Mouse (Mus musculus) cerebellum, adult 2 months (tissue): Measurements from ENCODE around the gene Amigo2. TPM values are rescaled to one million over a fixed set of nuclear protein-coding genes. Genes with fewer than 3 reads are reported as not detected.

Experiments used
- DNase-seq, 2 experiments: peaks; one replicate each; pipeline ENCODE4 v3.0.0; 2021
- H3K27ac ChIP-seq: fragments of 200-500 bp; 2 replicates; pipeline ENCODE4 v1.5.1; 2012; ENCODE audit warnings: low read length, control low read depth, inconsistent platforms; ENCODE audit not compliant: insufficient read depth
- H3K27me3 ChIP-seq: fragments of 200-500 bp; 2 replicates; pipeline ENCODE4 v1.6.1; 2012; ENCODE audit warnings: inconsistent platforms, mild to moderate bottlenecking, low read length, moderate library complexity; ENCODE audit not compliant: control insufficient read depth, insufficient read depth
- H3K4me1 ChIP-seq: fragments of 200-500 bp; 2 replicates; pipeline ENCODE4 v1.6.1; 2011; ENCODE audit warnings: low read length; ENCODE audit not compliant: control insufficient read depth, insufficient read depth
- H3K4me3 ChIP-seq: fragments of 200-500 bp; replicated peaks from 2 replicates; pipeline ENCODE3; 2011; ENCODE audit warnings: mild to moderate bottlenecking, low read depth, low read length, control low read depth; ENCODE audit not compliant: insufficient read depth
- CTCF ChIP-seq: fragments of 200-500 bp; IDR thresholded peaks from 2 replicates; pipeline ENCODE4 v1.5.1; 2011; ENCODE audit warnings: low read depth, mild to moderate bottlenecking, control low read depth, low read length, moderate library complexity, borderline replicate concordance; ENCODE audit not compliant: insufficient read depth
- POLR2A ChIP-seq: fragments of 200-500 bp; IDR thresholded peaks from 2 replicates; pipeline ENCODE4 v1.6.1; 2011; ENCODE audit warnings: low read length, control low read depth, borderline replicate concordance; ENCODE audit not compliant: insufficient read depth
- WGBS: fragments of 180-500 bp; shearing (Covaris S2); methylation state at CpG from one replicate; pipeline ENCODE4 v1.1.7; 2018; 5-methylcytosine and 5-hydroxymethylcytosine counted together
- polyA plus RNA-seq: library from polyadenylated mRNA; depleted of rRNA; stranded (reverse); fragments of >200 nt; gene quantifications from 2 replicates; pipeline ENCODE4 v1.2.3, GENCODE M21; 2012

The Amigo2 gene
- polyA plus RNA-seq, 1 experiment, result 6.1 TPM

GRCm38 (mm10) chr15:97285665-97286212, 38.7 kb upstream of the Amigo2 start:
- 94% methylated on average over 10 of the region's 10 CpGs for WGBS
- Histone ChIP-seq H3K4me3 (no peak overlapping the region), H3K27me3 (no peaks in the 10 kb centered on the region), H3K4me1 (no peaks in the 10 kb centered on the region), H3K27ac (no peak overlapping the region)
- no peak for DNase-seq
- no peak for TF ChIP-seq CTCF
- TF ChIP-seq POLR2A, result no peak

- WGBS, result 81% methylated on average over 5 of the region's 5 CpGs
- no peak for TF ChIP-seq CTCF
- Histone ChIP-seq H3K27ac (no peak overlapping the region), H3K4me3 (no peak overlapping the region), H3K27me3 (no peaks in the 10 kb centered on the region), H3K4me1 (no peaks in the 10 kb centered on the region)
- DNase-seq, result no peak
Measured at GRCm38 (mm10) chr15:97284201-97284600, 37.1 kb upstream of the Amigo2 start.

- H3K27ac ChIP-seq, result no peak overlapping the region
- DNase-seq, result no peak
- H3K27me3 ChIP-seq, result no peaks in the 10 kb centered on the region
- WGBS, result 86% methylated on average over 6 of the region's 6 CpGs
- TF ChIP-seq POLR2A (no peak), CTCF (no peak)
- H3K4me1 ChIP-seq, result no peaks in the 10 kb centered on the region
- no peak overlapping the region for H3K4me3 ChIP-seq
Measured at GRCm38 (mm10) chr15:97282572-97282881, 35.4 kb upstream of the Amigo2 start.

- H3K4me3 ChIP-seq, result no peak overlapping the region
- no peak overlapping the region for H3K27ac ChIP-seq
- TF ChIP-seq POLR2A, result no peak
- TF ChIP-seq CTCF, result no peak
- no peaks in the 10 kb centered on the region for H3K27me3 ChIP-seq
- no peak for DNase-seq
- WGBS, result 67% methylated on average over 10 of the region's 10 CpGs
- no peaks in the 10 kb centered on the region for H3K4me1 ChIP-seq
Measured at GRCm38 (mm10) chr15:97281712-97282571, 34.9 kb upstream of the Amigo2 start.

GRCm38 (mm10) chr15:97280776-97281175, 33.7 kb upstream of the Amigo2 start:
- TF ChIP-seq CTCF, result no peak
- no peak for TF ChIP-seq POLR2A
- H3K27ac ChIP-seq, result no peak overlapping the region
- no peak for DNase-seq
- no peak overlapping the region for H3K4me3 ChIP-seq
- WGBS, result 67% methylated on average over 9 of the region's 9 CpGs
- H3K4me1 ChIP-seq, result no peaks in the 10 kb centered on the region
- H3K27me3 ChIP-seq, result no peaks in the 10 kb centered on the region

- no peak for DNase-seq
- 88% methylated on average over 8 of the region's 8 CpGs for WGBS
- no peaks in the 10 kb centered on the region for H3K4me1 ChIP-seq
- H3K27ac ChIP-seq, result no peak overlapping the region
- TF ChIP-seq POLR2A (no peak), CTCF (no peak)
- no peaks in the 10 kb centered on the region for H3K27me3 ChIP-seq
- H3K4me3 ChIP-seq, result no peak overlapping the region
Measured at GRCm38 (mm10) chr15:97280131-97280530, 33.0 kb upstream of the Amigo2 start.

- TF ChIP-seq POLR2A (no peak), CTCF (no peak)
- H3K27me3 ChIP-seq, result no peaks in the 10 kb centered on the region
- no peaks in the 10 kb centered on the region for H3K4me1 ChIP-seq
- DNase-seq, result no peak
- no peak overlapping the region for H3K27ac ChIP-seq
- 88% methylated on average over 9 of the region's 9 CpGs for WGBS
- H3K4me3 ChIP-seq, result no peak overlapping the region
Measured at GRCm38 (mm10) chr15:97278340-97278948, 31.4 kb upstream of the Amigo2 start.

- 57% methylated on average over 10 of the region's 10 CpGs for whole genome bisulfite sequencing
- DNase-seq, result no peak
- Histone ChIP-seq H3K4me3 (no peak overlapping the region), H3K27me3 (no peaks in the 10 kb centered on the region), H3K4me1 (no peaks in the 10 kb centered on the region), H3K27ac (no peak overlapping the region)
- TF ChIP-seq POLR2A (no peak), CTCF (no peak)
Measured at GRCm38 (mm10) chr15:97277328-97277727, 30.2 kb upstream of the Amigo2 start.

- 72% methylated on average over 20 of the region's 20 CpGs for WGBS
- Histone ChIP-seq H3K27me3 (no peaks in the 10 kb centered on the region), H3K4me3 (no peak overlapping the region), H3K4me1 (no peaks in the 10 kb centered on the region), H3K27ac (no peak overlapping the region)
- no peak for DNase-seq
- TF ChIP-seq POLR2A (no peak), CTCF (no peak)
Measured at GRCm38 (mm10) chr15:97276660-97277153, 29.6 kb upstream of the Amigo2 start.
